Mouse (Mus musculus): ENCODE results near the gene Psmd9.
"Not testable (repeated sequence)": the region's sequence is repeated elsewhere in the genome, so short reads cannot be mapped to it uniquely, and the experiment has no call there.

DNA sequence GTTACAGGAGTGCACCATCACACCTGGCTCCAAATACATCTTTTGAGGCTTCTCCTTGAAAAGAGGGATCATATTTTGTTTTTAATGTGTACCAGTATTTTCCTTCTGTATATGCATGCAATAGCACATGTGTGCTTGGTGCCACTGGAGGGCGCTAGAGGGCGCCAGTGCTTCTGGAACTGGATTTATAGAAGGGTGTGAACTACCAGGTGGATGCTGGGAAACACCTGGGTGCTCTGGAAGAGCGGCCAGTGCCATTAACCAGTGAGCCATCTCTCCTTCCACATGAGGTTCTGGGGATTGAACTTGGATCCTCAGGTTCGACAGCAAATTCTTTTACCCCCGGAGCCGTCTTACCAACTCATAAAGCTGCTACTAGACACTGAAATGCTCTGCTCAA, 54.6 kb downstream of the Psmd9 start:
- TF ChIP-seq CTCF (conservative IDR thresholded peaks at IDR 0.05; ENCODE audit: low read length) = peak; percentile 52
- not testable (repeated sequence) for TF ChIP-seq POU5F1, NANOG (IDR thresholded peaks at IDR 0.05; ENCODE audit: borderline replicate concordance, low read length)

Measured in E14TG2a.4 (cell line).